Mouse (Mus musculus) left cerebral cortex, postnatal 14 days (tissue): ENCODE results near the gene Exoc6b. TPM values are rescaled to one million over a fixed set of nuclear protein-coding genes. Genes with fewer than 3 reads are reported as not detected.
A peak's percentile ranks its signal among the peaks of the same experiment; 100 is the strongest.

Experiments
- DNase-seq, 2 experiments: peaks; one replicate each; pipeline ENCODE4 v3.0.0; 2021 to 2022; ENCODE audit warnings: low spot score in 2 of 2, mixed read lengths in 1 of 2
- intact Hi-C: fragments of 180-260 bp; cut with DNase I; formaldehyde crosslinking; loops from one replicate; pipeline ENCODE4 v1.15.1; 2025
- total RNA-seq, 2 experiments: library from RNA; stranded (reverse); gene quantifications; 2 replicates each; pipeline ENCODE4 v1.2.3; 2021

Gene Exoc6b
- total RNA-seq, 2 experiments from 2014 or later, result 66.5 to 67.3 TPM

DNA sequence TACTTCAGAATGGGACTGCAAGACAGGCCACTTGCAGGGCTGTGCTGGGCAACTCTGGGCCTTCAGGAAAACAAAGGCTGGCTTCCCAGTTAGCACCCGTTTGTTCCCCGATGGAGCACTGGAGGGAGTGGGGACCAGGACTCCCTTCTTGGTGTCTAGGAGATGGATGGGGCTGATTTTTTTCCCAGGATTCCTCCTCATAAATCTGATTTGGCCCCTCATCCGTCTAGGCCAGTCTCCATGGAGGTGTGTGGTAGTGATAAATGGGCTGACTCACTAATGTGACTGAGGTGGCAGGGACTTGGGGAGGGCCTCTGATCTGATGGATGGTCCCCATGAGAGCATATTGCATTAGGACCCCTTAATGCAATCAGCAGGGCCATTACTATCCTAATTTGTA, 470.6 kb downstream of the Exoc6b start:
- DNase-seq, result no peak

DNA sequence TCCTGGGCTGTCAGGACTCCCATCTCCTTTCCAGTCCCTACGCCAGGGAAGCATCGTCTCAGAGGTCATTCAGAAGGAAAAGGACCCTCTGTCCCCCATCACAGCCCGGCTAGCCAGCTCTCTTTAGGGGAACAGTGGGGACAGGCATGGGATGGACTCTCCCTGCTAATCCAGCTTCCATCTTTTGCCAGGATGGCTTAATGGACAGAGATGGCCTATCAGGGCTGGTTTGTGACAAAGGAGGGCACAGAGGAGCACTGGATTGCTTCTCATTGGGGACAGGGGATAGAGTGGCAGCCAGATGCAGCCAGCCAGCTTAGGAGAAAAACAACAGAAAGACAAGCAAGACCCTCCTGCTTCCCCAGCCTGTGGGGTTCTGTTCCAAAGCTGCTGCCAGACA, 474.7 kb downstream of the Exoc6b start:
- intact Hi-C loops, result loop anchor here (5.0 kb wide), 2 partner anchors 167 to 318 kb away; no protein-coding TSS in a partner anchor
- DNase-seq, result no peak

More for the DNA sequence above, 470.6 kb downstream of the Exoc6b start:
- intact Hi-C loops, result no loop called here

DNA sequence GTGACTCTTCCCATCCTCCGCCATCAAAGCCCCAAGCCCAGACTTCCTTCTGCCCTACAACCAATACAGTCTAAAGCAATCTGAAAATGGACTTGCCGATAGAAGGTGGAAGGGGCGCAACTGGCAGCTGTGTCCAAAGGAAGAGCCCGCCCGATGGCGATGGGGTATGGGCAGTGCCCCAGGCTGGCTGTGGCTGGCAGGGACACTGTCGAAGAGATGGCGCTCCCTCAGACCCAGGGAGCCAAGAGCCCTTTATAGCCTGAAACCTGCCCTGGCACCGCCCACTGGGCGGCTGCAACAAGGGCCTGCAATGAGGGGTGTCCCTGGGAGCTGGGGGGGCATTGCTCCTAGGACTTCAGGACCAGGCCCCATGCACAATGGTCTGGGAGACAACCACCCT, 475.6 kb downstream of the Exoc6b start, which contains the start of gene Cyp26b1:
Cyp26b1 (minus strand) TSS at position 216 of the 400 bp plus-strand sequence.
- intact Hi-C loops, result loop anchor here (5.0 kb wide), 2 partner anchors 166 to 319 kb away; no protein-coding TSS in a partner anchor
- DNase-seq, result no peak

DNA sequence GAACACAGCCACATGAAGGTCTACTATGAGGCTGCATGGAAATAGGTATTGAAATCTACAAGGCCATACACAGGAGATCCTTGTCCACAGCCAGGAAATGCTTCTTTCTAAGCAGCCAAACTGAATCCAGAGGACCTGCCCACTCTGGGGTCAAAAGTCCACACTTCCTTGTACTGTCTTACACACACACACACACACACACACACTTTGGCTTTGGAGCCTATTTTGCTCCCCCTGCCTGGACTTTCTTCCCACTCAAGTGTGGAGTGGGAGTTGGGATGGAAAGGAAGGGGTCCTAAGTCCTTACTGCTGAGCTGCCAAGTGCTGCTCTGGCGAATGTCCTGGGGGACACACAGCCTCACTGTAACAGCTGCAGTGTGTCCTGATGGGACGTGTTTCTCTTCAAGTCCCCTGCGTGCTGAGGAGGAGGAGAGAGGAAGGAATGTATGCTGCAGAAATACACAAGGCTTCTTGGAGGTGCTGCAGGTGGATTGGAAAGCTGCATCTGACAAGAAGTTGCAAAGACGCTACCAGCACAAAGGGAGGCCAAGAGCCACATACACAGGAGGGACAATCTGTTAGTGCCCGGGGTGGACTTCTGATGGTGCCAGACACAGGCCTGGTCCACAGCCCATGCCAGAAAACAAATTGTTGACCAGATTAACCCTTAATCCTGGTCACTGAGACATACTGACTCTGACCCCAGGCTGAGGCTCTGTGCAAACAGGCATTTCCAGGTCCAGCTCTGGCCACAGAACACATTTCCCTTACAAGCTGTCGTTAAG, 478.2 kb downstream of the Exoc6b start:
- intact Hi-C loops, result loop anchor here (1.0 to 5.0 kb wide), 4 partner anchors 164 to 495 kb away; no protein-coding TSS in a partner anchor
- no peak for DNase-seq

DNA sequence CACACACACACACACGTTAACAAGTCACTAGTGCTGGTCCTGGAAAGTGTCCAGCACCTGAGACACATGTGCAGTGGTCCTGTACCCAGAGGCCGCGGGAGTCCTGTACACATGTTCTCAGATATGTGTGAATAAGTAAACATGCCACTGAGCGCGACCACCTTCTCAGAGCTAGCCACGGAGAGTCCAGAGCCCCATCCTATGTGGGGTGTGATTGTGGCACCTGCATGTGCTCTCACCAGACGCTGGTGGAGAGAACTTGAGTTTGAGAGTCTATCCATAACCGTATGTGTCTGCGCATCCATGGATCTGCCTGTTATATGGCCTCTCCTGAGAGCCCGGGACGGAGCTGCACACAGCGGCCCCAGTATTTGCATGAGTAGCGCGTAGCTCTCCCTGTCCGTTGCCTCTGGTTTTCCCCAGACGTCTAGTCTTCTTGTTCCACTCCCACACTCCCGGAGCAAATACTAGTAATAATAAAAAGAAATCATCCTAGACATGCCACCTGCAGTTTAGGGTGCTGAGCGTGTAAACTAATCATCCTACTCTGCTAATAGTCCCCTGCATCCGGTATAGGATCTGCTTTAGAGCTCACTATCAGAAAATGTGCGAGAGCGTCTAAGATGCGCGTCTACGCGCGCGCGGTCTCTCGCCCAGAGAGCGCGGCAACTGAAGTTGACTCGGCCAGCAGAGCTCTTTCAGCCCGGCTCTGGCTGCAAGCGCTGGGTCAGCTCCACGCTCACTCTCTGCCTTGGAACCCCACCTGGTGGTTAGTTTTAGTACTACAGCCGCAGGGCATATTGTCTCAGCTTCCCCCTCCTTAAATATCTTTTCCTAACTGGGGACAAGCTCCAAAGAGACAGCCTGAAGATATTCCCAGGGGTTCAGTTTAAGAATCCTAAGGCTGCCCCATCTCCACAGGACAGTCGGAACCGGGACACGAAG, 479.3 kb downstream of the Exoc6b start:
- DNase-seq, result peak; percentile 83 to 92
- intact Hi-C loops, result loop anchor here (1.0 to 5.0 kb wide), 5 partner anchors 163 to 494 kb away; no protein-coding TSS in a partner anchor

DNA sequence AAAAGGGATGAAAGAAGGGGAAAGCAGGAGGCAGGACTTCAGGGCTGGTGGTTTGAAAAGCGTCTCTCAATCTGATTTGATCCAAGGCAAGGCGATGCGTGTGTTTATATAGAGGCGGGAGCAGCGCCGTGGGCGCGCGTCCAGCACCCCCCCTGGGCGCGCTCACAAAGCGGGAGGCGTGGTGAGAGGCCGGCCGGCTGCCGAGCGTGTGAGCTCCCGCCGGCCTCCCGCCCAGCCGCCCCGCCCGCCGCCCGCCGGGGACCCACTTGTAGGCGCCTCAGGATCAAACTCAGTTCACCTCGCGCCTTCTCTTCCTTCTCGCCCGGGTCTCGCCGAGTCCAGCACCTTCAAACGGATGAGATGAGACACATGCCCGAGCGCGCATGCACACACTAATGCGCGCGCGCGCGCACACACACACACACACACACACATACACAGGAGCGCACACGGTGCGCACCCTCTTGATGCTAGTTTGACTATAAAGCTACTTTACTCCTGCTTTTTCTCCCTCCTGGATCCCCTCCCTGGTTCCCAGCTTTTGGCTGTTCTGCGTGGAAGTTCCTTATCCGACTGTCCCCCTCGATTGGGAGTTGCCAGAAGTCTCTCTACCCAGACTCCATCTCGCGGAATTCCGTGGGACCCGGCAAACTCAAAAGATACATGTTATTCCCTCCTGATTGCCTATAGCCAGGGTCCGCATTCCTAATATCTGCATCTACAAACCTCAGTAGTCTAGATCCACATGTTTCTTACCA, 480.2 kb downstream of the Exoc6b start:
- DNase-seq, result no peak
- intact Hi-C loops, result loop anchor here (5.0 kb wide), 1 partner anchor 267 kb away; no protein-coding TSS in a partner anchor

DNA sequence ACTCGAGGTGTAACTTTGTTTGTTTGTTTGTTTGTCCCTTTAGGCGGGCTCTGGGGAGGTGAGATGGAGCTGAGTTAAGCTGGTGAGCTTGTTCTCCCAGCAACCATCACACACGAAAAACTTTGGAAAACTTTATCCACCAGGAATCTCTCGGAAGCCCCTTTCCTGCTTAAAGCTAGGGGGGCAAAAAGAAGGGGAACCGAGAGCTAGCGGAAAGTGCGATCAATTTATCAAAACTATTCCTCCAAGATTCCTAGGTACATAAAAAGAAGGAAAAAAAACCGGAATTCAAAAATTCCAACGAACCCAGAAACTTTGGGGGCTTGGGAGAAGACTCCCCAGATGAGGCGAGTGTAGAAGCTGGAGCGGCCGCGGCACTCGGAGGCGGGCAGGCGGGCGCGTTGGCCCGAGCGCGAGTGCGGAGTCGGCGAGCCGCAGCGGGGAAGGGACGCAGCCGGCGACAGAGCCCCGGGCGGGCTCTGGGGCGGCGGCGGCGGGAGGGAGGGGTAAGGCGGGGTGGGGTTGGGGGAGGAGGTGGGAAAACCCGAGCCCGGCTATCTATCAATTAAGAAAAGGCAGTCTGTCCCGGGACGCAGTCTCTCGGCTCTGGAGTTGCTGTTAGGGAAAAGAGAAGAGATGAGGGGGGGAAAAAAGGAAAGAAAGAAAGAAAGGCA, 481.0 kb downstream of the Exoc6b start:
- no peak for DNase-seq
- intact Hi-C loops, result loop anchor here (5.0 kb wide), 1 partner anchor 266 kb away; no protein-coding TSS in a partner anchor

DNA sequence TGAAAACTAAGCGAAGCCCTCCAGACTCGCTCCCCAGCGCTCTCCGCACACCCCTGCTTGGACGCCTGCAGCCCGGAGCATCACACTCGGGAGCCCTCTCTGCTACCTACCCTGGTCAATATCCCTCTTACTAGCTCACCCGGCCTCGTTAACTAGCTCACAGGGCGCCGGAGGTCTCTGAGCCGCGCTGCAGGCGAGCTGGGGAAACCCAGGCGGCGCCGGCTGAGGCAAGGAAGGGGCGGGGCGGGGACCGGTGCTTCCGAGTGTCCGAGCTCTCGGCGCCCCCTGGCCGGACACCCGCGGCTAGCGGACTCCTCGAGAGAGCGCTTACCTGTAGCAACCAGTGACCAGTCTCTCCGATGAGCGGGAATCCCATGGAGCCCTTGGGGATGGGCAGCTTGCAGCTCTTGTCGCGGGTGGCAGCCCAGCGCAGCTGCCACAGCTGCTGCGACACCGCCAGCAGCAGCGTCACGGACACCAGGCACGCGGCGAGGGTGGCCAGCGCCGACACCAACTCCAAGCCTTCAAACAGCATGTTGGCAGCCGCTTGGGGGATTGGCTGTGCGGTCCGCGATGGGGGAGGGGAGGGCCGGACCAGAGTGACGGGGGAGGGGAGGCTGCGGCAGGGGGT, 481.7 kb downstream of the Exoc6b start:
- no peak for DNase-seq
- intact Hi-C loops, result loop anchor here (5.0 kb wide), 1 partner anchor 265 kb away; no protein-coding TSS in a partner anchor

DNA sequence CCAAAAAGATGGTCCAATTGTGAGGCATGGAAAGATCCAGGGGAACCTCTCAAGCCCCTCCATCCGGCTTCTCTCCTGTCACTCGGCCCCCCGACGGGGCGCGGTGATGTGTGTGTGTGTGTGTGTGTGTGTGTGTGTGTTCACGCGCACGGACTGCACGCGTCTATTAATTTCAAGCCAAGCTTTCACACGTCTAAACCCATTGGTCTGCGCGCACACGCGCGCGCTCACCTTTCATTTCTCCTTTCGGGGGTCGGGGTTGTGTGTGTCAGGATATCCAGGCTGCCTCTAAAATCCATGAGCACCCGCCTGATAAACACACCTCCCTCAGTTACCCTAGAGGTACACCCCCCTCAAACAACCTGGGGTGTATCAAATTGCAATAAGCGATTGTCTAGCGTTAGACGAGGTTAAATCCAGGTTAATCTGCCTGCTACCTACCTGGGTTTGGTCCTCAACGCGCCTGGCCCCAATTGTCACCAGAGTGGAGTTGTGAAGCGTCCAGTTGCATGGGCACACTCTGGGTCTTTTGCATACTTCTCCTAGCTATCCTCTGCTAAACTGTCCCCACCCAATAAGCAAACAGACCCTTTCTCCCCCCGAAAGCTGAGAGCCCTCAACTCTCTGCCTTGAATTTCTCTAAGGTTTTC, 482.6 kb downstream of the Exoc6b start:
- no peak for DNase-seq
- intact Hi-C loops, result loop anchor here (5.0 kb wide), 1 partner anchor 264 kb away; no protein-coding TSS in a partner anchor

DNA sequence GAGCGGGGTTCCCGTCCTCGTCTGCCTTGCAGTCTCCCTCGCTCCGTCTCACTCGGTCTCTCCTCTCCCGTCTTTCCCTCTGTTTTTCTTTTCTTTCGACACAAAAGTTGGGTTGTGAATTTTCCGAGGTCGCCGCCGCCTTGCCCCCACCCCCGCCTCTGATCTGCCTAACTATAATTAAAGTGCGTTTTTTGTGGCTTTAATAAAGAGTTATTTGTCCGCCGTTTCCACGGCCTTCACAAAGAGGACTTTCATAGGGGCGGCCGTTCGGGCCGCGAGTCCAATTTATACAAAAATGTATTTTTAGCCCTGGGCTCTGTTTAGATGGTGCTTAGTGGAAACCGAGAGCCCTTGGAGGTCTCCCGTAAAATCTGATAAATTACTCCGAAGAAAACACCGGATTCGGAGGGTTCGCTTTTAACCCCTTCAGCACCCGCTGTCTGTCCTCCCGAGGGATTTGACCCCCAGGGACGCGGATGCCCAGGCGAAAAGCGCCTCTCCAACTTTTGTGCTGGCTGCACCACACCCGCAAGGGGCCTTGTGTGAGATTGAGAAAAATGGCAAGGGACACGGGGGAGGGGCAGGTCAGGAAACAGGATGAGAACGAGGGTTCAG, 483.5 kb downstream of the Exoc6b start:
- intact Hi-C loops, result loop anchor here (5.0 kb wide), 1 partner anchor 263 kb away; no protein-coding TSS in a partner anchor
- DNase-seq, result no peak

DNA sequence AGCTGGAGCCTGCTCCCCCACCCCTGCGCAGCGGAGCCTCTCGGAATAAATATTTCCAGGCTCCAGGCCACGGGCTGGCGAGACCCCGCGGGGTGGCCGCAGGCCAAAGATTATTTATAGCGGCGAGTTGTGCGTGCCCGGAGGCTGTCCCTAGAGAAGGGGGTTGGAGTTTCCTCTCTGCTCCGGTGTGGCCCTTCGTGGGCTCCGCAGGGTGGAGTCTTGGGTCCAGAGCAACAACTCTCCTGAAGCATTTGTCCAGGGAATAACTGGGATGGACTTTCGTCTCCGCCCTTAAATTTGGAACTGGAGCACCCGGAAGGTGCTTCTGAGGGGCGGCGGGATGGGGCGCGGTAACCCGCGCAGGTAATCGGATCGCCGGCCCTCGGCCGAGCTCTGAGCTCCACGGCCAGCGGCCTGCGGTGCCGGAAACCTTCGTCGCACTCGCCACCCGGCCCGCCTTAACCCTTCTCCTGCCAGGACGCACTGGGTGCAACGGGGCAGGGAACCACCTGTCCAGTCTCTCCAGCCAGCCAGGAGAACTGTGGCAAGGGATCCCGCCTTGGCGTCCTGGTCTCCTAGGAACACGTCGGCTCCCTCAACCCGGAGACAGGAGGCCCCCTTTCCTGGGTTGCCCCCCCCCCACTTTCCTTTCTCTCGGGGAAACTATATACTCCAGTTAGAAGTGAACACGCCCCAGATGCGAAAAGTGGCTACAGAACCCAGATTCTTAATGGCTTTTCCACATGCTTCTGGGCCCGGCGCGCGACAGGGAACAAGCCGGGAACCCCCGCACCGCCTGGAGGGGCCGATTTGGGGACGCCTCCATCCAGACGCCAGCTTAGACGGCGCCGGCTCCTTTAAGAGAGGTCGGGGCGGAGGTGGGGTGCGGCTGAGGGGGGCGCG, 484.3 kb downstream of the Exoc6b start:
- intact Hi-C loops, result loop anchor here (5.0 kb wide), 1 partner anchor 263 kb away; no protein-coding TSS in a partner anchor
- DNase-seq, result no peak

DNA sequence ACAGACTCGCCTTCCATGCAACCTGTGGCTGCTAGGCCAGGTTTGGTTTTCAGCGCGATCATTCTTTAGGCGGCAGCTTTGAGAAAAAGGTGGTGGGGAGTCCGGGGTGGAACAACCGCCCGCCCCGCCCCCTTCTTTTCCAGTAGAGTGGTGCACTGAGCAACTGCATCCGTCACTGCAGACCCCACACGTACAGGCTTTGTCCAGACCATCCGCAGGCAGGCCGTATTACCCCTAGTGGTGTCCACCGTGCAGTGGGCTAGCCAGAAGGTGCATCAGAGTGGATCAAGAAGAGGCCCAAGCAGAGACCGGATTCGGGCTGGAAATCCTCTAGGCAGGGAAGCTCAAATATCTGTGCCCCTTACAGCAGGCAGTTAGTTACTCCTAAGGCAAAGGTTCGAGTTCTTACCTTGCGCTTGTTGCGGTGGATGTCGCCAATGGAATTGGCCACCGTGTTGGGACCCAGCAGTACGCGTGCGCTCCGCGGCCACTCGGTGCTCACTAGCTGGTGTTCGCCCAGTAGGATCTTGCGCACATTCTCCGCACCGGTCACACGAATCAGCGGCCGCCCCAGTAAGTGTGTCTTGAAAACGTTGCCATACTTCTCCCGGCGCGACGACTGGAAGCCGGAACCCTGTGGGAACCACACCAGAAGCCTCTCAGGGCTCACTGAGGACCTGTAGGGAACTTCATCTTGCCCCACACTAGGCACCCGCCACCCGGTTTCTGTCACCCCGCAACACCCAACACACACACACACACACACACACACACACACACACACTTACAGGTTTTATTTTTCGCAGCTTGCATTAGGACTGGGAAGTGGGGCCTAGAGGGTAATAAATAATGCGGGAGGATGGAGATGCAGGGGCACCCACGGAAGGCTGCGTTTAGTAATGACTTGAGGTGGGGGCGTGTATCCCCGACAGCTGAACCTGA, 485.2 kb downstream of the Exoc6b start:
- intact Hi-C loops, result no loop called here
- DNase-seq, result no peak

DNA sequence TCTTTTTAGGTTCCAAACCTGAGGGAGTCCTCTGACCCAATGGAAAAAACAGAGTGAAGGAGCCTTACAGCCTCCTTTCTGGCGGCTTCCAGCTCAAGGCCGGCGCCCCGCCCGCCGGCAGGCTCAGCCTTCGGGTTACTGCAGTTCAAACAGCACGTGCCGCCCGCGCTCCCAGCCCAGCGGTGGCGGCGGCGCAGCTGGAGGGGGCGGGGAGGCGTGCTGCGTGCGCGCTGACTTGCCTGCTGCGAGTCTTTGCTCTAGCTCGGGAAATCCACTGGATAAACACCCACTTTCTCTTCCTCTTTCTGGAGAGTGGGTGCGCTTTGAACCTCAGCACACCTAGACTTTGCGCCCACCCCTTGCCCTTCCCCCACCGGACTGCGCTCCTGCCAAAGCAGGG, 485.9 kb downstream of the Exoc6b start:
- intact Hi-C loops, result no loop called here
- DNase-seq, result peak; percentile 63 to 81

DNA sequence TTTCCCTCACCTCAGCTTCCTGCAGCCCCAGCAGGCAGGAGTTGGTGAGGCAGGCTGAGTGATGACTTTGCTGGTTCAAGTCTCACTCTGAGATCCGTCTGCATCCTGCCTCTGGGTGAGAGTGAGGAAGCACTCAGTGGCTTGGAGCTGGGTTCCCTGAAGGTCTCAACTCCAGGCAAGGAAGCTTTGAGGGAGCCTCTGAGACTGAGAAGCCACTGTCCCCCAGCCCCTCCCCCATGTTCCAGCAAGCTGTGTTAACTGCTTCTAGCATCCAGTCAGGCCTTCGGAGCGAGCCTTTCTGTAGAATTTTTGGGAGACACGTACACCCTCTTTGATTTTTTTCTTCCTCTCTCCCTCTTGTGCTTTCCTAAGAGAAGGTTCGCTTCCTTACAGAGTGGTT, 486.5 kb downstream of the Exoc6b start:
- DNase-seq, result no peak
- intact Hi-C loops, result no loop called here

DNA sequence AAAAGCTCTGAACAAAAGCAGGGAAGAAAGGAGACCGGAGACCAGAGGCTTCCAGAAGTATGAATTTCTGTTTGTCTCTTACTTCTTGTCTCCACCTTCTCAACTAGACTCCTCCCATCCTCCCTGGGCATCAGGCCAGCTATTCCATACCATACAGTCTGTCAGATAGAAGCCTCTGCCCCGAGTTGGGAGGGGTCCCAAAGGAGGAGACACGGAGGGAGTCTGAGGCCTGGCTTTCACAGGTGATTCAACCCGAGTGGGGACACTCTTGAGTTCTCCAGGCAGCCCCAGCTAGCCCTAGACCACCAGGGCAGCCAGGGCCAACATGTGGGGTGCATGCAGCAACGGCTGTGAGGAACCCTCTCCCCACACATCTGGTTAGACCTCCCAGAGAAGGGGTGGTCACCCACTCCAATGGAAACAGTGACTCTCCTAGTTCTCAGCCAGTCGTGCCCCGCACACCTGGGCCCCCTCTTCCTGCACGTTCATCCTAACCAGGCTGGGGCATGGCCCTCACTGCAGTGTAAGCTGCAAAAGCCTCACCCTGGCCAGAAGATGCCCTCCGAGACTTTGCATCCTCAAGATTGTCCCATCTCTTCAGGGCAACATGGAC, 487.4 kb downstream of the Exoc6b start:
- no peak for DNase-seq
- intact Hi-C loops, result no loop called here
